Mouse (Mus musculus): ENCODE data around the gene Srl.
A peak's percentile ranks its signal among the peaks of the same experiment; 100 is the strongest.

Gene Srl

GRCm38 (mm10) chr16:4519157-4519556 lies 22.5 kb downstream of the Srl start:
- DNase-seq (ENCODE audit: low spot score in 2 of 2) = no peak

DNA sequence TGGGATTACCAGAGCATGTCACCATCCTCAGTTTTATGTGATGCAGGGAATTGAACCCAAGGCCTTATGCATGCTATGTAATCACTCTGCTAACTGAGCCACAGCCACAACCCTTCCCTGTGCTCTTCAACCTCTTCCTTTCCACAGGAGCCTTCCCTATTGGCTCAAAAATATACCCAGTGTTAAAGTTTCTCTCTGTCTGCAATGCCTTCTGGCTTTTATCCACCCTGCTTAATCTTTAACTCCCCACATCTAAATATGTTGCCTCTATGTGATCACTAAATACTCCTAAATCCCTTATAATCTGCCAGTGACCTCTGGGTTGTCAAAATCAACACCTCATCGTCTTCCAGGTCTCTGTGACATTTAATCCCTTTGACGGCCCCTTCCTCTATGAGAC lies 23.7 kb downstream of the Srl start:
- no peak for DNase-seq (ENCODE audit: low spot score in 2 of 2)

- no peak for DNase-seq (ENCODE audit: low spot score in 2 of 2)
Observed at GRCm38 (mm10) chr16:4514383-4514782, 27.2 kb downstream of the Srl start.

DNA sequence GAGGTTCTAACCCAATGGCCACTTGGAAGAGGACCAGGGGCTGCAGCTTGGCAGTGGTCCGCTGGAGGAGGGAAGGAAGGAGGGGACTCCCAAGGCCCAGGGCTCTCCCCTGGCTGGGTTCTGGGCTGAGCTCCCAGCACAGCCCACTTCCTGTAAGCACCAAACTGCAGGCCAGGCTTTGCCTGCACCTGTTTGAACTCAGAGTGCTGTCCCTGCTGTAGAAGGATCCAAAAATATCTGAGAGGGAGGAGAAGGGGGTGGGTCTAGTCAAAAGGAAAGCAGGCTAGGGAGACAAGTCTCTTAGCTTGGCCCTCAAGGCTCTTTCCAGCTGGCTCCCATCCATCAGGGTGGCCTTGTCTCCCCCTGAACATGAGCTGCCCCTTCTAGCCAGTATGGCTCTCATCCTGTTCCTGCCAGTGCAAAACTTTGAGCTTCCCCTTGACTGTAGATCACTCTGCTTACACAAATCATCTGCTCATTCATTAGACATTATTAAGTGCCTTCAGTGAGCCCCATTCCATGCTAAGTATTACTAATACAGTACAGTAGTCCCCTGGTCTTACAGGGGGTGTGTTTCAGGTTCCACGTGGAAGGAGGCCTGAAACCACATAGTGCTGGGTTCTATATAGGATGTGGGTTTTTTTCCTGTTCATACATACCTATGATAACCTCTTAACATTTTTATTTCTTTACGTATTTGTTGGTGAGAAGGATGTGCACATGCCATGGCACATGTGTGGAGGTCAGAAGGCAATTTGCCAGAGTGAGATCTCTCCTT lies 28.8 kb downstream of the Srl start:
- DNase-seq (ENCODE audit: low spot score in 2 of 2) = peak in 1 of 2 experiments; percentile 10

DNA sequence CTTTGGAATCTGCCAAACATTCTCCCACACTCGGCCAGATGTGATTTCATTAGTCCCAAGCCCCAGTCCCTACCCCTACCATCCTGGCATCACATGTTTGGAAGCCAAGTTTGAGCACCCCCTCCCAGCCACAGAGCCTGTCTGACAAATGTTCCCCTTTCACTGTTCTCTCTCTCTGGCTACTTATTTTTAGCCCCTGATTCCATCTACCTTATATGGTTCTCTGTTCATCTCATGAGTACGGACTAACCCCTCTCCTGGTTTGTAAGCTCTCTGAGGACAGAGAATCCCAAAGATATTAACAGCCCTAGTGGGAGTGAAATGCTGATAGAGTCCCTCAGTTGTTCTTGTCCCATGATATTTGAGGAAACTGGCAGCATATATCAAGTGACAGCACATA lies 30.2 kb downstream of the Srl start:
- DNase-seq (ENCODE audit: low spot score in 2 of 2) = no peak

GRCm38 (mm10) chr16:4506181-4506580 lies 35.4 kb downstream of the Srl start:
- no peak for DNase-seq (ENCODE audit: low spot score in 2 of 2)

DNA sequence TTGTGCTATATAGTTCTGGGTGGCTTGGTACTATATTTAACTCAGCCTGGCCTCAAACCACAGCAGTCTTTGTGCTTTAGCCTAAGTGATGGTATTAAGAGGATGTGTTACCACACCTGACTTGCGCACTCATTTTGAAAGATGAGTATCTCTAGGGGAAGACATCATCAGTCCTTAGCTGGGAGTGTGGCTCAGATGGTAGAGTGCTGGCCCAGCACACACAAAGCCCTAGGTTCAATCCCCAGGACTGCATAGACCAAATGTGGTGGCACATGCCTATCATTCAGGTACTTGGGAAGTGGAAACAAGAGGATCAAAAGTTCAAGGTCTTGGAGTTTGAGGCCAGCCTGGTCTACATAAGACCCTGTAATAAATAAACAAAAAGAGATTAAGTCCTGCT lies 38.1 kb downstream of the Srl start:
- DNase-seq (ENCODE audit: low spot score in 2 of 2) = no peak

DNA sequence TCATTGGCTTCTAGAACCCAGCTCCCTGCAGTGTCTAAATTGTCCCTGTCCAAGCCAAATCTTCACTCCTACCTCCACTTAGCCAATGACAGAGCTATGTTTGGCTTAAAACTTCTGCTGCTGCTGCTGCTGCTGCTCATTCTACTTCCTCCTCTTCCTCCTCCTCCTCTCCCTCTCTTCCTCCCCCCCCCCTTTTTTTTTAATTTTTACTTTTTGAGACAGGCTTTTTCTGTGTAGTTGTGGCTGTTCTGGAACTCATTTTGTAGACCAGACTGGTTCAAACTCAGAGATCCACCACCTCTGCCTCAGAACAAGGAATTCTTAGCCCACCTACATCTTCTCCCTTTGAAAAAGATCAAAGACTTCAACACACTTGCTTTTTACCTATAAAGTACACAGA lies 39.0 kb downstream of the Srl start:
- no peak for DNase-seq (ENCODE audit: low spot score in 2 of 2)

- DNase-seq (ENCODE audit: low spot score in 2 of 2) = no peak
Observed at GRCm38 (mm10) chr16:4501703-4502102, 39.9 kb downstream of the Srl start.

- DNase-seq (ENCODE audit: low spot score in 2 of 2) = no peak
Observed at GRCm38 (mm10) chr16:4500598-4501385, 40.8 kb downstream of the Srl start.

GRCm38 (mm10) chr16:4497762-4498607 lies 43.6 kb downstream of the Srl start:
- DNase-seq (ENCODE audit: low spot score in 2 of 2) = no peak

DNA sequence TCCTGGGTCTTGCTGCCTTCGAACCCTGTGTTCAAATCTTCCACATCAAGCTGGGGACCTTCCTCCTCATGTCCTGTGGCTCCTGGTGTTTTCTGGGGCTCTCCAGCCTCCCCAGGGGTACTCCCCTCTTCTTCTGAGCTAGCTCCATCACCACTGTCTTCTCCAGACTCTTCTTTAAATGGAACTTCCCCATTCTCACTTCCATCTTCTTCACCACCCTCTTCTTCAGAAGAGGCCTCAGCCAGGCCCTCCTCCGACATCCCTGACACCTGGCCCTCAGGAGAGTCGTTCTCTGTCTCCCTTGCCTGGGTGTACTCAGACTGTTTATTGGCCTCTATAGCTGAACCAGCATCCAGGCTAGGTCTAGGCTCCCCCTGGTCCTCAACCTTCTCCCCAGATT lies 45.1 kb downstream of the Srl start:
- DNase-seq (ENCODE audit: low spot score in 2 of 2) = no peak

DNA sequence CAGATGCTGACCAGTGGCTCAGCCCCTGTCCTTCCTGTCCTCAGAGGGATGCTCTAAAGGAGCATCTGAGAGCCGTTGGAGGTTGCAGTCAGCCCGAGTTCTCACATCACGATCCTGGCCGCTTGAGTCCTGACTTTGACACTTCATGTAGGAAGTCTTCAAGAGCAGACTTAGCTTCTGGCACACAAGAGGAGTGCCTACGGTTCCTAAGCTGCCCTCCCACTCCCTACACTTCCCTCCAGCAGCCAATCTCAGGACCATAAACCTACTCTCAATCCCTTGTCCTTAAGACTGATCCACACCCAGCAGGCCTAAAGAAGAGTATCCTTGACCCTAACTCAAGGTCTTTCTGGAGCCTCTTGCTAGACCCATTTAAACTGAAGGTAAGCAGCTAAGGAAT lies 45.8 kb downstream of the Srl start:
- no peak for DNase-seq (ENCODE audit: low spot score in 2 of 2)

DNA sequence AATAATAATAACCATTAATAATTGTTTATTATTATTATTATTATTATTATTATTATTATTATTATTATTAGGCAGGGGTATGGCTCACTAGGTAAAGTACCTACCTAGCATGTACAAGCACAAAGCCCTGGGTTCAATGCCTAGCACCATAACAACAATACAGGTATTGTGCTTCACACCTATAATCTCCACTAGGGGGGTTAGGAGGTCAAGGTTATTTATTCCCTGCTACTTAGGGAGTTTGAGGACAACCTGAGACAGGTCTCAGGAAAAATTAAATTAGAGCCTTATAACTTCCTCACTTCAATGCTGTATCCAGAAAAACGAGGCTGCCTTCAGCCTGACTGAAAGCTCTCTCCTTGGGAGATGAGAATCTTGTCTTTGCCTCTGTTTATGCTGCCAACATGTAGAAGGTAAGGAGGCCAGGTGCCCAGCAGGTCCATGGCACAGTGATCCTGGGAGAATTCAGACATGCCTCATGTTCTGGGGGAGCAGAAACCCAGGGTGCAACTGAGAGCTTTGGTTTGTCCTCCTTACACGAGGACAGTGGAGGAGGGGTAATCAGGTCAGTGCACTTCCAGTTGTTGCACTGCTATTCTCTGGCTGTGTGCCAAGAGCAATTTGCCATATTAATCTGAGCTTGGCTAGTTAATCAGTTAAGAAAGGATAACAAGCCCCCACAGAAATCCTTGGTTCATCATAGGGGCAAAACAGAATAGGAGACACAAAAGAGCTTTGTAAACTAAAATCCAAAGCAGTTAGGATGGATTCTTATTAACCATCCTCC lies 48.6 kb downstream of the Srl start:
- DNase-seq (ENCODE audit: low spot score in 2 of 2) = no peak

DNA sequence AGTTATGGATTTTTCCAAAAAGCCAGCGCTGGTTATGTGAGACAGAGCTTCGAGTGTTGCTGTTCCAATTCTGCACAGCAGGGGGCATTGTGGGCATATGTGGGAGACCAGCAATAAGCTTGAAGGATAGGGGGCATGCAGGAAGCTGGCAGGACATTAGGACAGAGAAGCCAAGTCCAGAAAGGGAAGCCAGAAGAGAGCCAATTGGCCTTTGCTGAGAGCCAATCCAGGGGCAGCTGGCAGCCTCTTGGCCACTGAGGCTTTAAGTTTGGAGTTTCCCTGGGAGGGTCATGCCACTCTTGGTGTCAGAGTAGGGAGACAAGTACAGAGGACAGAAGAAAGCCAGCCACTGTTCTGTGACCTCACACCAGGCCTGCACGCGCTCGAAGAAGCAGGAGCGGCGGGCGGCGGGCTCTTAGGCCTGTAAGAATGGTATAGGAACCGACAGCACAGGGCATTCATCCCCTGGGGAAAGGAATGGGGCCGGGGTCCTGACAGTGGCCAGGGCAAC lies 52.4 kb downstream of the Srl start:
- peak; percentile 90 to 94 for DNase-seq (ENCODE audit: low spot score in 2 of 2)

DNA sequence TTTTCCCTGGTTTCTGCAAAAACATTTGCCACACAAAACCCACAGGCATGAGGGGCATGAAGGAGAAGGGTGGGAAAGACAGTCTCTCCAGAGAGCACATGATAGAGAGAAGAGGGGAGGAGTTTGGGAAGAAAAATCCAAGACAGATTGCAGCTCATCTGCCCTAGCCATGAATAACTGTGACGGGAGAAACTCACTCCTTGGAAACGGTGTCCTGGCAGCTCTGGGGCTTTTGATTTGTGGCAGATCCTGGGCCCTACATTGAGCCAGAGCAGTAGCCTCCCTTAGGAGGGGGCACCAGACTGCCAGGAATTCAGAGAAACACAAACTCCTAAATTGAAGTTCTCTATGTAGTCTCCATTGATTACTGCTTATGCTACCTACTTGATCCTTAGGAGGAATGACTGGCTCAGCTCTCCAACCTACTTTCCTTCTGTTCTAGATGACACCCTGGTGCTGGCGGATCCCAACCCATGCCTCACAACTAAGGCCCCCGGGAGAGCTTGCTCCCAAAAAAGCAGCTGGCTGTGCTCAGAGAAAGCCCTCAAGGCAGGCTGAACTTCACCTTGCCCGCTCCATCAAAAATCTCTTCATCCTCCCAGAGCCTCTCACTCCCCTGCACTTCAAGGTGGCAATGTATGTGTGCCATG lies 60.9 kb downstream of the Srl start:
- no peak for DNase-seq (ENCODE audit: low spot score in 2 of 2)

DNA sequence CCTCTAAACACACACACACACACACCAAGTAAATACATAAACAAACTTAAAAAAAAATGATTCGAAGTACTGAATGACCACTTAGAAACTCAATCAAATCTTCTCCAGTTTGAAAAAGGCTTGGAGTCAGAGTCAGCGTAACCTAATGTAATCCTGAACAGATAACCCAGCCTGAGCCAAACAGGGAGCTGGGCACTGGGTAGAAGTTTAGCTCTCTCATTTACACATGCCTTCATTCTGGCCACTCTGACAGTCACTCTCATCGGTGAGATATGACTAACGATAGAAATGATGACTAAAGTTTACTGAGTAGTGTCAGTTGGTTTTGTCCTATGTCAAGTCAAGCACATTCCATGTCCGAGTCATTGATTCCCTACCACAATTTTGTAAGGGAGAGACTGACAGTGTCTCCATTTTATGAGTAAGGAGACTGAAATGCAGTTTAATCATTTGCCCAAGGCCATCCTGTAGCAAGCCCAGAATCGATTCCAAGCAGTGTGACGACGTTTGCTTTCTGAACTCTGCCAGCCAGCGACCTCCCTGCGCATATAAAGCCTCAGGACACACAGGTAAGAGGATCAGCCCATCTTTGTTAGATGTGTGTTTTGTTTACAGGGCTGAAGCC lies 63.9 kb downstream of the Srl start:
- DNase-seq (ENCODE audit: low spot score in 2 of 2) = no peak

GRCm38 (mm10) chr16:4474882-4475803 lies 66.5 kb downstream of the Srl start:
- peak; percentile 95 to 96 for DNase-seq (ENCODE audit: low spot score in 2 of 2)

Measured in frontal cortex, postnatal 25 days (tissue).